Mouse (Mus musculus): Measurements from ENCODE around the gene Gm3336.

DNA sequence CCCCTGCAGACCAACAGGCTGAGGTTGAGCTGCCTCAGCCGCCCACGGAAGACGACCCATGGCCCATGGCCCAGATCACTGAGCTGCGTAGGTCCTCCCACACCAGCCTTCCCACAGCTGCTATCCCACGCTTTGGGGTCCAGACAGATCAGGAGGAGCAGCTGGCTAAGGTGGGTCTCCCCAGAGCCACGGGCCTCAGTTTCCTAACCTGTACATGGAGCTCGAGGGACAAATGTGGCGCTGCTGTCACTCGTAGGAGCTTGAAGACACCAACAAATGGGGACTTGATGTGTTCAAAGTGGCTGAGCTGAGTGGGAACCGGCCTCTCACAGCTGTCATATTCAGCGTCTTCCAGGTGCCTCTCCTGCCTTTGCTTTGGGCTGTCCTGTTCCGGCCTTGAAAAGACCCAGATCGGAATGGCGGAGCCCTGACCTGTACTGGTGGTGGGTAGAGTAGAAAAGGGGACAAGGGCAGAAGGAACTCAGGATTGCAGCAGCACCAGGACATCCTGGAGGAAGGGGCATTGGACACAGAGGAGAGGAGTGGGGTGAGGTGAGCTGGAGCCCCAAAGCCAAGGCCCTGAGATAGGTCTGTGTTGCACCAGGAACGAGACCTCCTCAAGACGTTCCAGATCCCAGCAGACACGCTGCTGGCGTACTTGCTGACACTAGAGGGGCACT lies 29.0 kb downstream of the Gm3336 start:
- no peak for TF ChIP-seq POLR2A (IDR thresholded peaks at IDR 0.05; ENCODE audit: low read depth, low read length)
- no peak for TF ChIP-seq CTCF (IDR thresholded peaks at IDR 0.05; ENCODE audit: borderline replicate concordance, insufficient read depth, low read length)
